Mouse (Mus musculus) gastrocnemius, postnatal 4 days (tissue): ENCODE results near the gene Riox1. TPM values are rescaled to one million over a fixed set of nuclear protein-coding genes. Genes with fewer than 3 reads are reported as not detected.

Experiments used
- DNase-seq, 2 experiments: peaks; one replicate each; pipeline ENCODE4 v3.0.0; 2021 to 2022; ENCODE audit warnings: low spot score in 2 of 2, mixed read lengths in 2 of 2
- total RNA-seq, 2 experiments: library from RNA; stranded (reverse); gene quantifications; 2 replicates each; pipeline ENCODE4 v1.2.3; 2021

Gene Riox1
- total RNA-seq, 2 experiments from 2014 or later, result 5.6 to 6.2 TPM

DNA sequence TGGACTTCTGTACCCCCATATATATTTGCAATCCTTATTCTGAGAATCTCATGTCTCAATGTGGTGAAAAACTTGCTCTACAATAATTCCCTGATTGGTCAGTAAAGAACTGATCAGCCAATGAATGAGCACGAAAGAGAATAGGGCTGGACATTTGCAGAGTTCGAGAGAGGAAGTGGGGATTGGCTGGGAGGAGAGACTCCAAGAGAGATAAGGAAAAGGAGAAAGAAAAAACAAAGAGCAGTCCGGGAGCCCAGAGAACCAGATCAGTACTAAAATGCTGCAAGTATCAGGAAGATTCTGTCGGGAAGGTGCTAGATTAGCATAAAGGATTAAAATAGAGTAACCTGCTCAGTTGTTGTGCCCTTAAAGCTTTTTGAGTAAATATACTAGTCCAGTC, 1.4 kb upstream of the Riox1 start:
- no peak for DNase-seq

DNA sequence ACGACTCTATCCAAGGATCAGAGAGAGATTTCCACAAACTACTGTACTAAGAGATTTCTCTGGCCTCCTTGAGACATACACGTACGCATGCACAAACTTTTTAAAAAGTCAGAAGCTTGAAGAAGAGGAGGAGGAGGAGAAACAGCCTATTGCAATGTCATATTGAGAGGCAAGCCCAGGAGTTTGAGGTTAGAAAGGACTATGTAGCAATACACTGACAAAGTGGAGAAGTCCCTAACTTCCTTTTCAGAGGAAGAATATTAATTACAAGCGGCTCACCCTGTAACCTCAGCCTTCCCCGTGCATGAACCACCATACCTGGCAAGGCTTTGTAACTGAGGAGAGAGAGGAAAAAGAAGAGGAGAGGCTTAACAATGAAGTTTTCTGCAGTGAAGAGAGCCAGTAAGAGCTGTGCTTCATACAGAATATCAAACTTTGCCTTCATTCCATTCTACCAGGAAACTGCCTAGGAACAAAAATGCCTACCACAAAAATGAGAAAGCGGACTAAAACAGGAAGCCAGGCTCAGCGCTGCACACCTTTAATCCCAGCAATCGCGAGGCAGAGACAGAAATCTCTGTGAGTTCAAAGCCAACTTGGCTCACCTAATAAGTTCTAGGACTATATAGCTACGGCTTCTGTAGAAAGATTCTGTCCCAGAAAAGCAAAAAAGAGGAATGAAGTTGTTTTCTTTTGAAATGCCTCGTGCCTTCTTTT, 474 bp upstream of the Riox1 start:
- no peak for DNase-seq

DNA sequence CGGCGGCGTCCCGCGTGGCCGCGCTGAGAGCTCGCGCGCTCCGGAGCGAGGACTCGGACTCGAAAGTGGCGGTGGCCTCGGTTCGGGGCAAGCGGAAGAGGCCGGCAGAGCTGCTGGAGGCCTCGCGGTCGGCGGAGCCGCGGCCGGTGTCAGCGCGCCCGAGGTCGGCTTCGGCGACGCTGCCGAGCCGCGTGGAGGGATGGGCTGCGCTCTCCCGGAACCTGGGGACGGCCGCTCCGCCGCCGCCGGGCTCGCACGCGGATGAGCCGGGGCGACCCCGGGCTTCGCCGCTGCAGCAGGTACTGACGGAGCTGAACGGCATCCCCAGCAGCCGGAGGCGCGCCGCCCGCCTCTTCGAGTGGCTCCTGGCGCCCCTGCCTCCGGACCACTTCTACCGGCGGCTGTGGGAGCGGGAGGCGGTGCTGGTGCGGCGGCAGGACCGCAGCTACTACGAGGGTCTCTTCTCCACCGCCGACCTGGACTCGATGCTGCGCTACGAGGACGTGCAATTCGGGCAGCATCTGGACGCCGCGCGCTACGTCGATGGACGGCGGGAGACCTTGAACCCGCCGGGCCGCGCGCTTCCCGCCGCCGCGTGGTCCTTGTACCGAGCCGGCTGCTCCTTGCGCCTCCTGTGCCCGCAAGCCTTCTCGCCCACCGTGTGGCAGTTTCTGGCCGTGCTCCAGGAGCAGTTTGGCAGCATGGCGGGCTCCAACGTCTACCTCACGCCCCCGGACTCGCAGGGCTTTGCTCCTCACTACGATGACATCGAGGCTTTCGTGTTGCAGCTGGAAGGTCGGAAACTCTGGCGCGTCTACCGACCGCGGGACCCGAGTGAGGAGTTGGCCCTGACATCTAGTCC, 663 bp downstream of the Riox1 start:
- peak in 1 of 2 experiments; percentile 39 for DNase-seq

DNA sequence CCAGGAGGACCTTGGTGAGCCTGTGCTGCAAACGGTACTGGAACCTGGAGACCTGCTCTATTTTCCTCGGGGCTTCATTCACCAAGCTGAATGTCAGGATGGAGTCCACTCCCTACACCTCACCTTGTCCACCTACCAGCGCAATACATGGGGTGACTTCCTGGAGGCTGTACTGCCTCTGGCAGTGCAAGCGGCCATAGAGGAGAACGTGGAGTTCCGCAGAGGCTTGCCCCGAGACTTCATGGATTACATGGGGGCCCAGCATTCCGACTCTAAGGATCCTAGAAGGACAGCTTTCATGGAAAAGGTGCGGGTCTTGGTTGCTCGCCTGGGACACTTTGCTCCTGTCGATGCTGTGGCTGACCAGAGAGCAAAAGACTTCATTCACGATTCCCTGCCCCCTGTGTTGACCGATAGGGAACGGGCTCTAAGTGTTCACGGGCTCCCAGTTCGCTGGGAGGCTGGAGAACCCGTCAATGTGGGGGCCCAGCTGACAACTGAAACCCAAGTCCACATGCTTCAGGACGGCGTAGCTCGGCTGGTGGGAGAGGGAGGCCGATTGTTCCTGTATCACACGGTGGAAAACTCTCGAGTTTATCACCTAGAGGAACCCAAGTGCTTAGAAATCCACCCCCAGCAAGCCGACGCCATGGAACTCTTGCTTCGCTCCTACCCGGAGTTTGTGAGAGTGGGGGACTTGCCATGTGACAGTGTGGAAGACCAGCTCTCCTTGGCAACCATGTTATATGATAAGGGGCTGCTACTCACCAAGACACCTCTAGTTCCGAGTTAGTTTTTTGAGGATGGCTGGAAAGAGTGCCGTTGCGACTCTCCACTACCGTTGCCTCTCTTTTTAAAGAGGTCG, 1.5 kb downstream of the Riox1 start:
- DNase-seq, result no peak

DNA sequence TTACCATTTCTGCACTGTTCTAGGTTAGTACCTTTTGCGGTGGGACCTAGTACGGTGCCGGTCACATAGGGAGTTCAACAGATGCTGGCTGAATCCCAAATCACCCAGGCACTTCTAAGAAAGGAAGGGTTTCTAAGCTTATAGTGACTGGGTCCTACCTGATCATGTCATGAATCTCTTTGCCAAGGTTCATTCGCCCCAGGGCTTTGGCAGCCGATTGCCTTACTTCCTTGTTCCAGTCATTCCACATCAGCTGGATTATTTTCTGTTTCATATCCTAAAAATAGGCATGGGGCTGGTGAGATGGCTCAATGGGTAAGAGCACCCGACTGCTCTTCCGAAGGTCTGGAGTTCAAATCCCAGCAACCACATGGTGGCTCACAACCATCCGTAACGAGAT, 7.9 kb downstream of the Riox1 start:
- DNase-seq, result no peak

DNA sequence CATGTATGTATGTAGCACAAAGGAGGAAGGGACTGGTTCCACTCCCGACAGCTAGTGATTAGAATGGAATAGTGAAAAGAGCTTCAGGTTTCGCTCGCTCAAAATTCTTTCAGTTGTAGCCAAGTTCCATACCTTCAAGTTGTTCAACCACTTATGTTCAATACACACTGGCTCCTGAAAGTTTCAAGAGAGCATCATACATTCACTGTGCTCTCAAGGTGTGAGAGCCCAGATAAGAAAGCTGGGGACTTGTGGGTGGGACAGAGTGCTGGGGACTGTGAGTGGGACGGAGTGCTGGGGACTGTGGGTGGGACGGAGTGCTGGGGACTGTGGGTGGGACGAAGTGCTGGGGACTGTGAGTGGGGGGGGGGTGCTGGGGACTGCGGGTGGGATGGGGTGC, 14.8 kb downstream of the Riox1 start:
- no peak for DNase-seq

DNA sequence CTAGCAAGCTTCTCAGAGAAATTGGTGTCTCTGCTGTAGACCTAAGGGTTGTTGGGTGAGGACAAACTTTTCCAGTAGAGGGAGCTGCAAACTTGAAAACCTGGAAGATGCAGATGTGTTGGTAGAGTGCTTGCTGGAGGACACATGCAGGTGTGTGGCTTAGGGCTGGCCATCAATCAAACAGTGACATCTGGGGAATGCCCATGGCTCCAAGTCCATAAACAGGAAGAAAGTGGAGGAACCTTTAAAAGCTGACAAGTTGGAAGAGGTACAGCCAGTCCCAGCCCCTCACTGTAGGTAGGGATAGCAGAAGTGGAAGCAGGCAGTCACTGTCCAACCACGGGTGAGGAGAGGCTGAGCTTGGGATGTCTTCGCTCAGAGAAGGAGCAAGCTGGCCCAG, 21.7 kb downstream of the Riox1 start:
- no peak for DNase-seq

DNA sequence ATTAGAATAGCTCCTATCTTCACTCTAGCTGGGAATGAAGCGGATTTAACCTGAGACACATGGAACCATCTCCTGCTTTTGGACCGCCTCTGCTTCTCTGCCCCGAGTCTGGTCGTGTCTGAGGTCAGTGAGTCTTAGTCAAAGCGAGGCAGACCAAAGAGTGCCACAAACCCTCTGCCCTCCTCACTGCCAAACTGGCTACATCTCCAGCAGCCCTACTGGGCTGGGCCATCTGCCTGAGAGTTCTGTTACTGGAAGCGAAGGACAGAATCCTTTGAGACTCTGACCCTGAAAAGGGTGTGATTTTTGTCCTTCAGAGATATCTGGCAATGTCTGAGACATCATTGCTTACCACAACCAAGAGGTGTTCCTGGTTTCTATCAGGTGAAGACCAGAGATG, 28.5 kb downstream of the Riox1 start:
- no peak for DNase-seq

DNA sequence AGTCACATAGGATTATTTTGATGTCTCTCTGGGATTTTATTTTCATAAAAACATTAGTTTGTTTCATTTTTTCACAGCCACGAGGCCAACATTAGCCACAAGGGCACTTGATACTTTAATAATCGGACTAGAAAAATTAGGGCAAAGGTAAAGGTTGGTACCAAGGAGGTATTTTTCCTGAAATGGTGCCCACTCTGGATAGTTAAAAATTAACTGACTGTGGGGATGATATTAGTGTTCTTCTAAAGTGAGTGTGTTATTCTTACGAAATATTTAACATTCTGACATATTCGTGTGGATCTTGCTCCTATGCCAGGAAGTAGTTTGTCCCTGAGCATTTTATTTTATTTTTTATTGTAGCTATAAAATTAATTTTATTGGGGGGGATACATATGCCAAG, 31.2 kb downstream of the Riox1 start:
- DNase-seq, result no peak

DNA sequence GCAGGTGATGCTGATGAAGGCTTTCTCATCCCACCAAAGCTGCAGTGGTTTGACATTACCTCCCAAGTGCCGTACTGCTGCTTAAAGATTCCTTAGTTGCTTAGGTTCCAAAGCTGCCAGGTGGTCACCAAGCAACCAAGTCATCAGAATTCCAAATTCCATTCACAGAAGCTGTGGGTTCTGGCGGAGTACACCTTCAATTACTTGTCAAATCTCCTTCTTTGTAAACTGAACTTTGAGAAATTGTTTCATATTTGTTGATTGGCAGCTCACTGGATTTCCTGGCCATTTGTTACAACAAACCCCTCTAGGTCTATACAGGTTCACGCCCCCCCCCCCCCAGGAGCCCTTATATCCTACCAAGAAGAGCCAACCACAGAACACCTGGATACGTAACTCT, 34.3 kb downstream of the Riox1 start, which contains the start of gene Heatr4:
Gene Heatr4, minus strand, starts transcription at position 101 of the 400 bp plus-strand sequence.
- DNase-seq, result no peak

DNA sequence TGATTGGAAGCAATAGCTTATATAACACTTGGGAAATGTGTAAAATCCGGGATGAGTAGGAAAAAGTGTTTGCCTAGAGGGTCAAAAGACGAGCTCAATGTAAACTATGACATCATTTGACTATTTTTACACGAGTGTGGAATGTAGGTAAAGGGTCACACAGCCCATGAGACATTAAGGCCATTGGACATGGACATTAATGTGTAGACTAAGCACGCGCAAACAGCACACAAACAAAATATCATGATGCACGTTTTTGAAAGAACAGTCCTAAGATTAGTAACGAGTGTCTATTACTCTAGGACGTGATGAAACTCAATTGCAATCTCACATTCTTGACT, 36.8 kb downstream of the Riox1 start:
- no peak for DNase-seq

DNA sequence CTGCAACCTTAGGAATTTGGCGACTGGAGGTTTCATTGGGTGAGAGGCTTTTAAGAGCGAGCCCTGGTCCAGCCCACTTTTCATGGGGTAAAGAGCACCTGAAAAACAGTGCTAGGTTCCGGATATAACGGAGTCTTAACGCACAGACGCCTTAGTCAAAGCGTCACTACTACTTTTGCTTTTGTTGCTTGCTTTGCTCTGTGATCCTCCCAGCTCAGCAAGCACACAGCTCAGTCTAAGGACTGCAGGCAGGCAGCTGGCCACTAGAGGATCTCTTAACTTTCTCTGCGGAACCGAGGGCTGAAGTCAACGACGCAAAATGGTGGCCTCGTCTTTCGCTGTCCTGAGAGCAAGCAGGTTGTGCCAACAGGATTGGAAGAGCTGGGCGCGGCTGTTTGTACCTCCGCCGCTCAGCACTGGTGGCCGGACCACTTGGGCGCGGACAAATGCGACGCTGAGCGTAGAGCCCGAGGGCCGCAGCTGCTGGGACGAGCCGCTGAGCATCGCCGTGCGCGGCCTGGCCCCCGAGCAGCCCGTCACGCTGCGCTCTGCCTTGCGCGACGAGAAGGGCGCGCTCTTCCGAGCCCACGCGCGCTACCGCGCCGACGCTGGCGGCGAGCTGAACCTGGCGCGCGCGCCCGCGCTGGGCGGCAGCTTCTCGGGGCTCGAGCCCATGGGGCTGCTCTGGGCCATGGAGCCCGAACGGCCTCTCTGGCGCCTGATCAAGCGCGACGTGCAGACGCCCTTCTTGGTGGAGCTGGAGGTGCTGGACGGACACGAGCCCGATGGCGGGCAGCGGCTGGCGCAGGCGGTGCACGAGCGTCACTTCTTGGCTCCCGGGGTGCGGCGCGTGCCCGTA, 37.4 kb downstream of the Riox1 start, which contains the start of gene Acot2:
Gene Acot2, plus strand, starts transcription at position 279 of the 859 bp plus-strand sequence.
- peak; percentile 41 to 76 for DNase-seq

DNA sequence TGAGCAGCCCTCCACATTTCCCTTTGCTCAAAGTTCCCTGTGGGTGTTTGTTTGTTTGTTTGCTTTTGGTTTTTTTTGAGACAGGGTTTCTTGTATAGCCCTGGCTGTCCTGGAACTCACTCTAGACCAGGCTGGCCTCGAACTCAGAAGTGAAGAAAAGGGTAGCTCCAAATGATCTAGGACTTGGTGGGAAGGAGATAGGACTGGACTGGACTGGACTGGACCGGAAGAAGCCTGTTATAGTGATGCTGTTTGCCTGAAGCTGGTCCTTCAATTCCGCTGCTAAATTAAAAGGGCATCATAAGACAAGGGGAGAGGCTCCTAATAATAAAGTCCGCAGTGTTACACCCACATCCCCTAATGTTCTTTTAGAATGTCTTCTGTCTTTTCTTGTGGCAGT, 38.1 kb downstream of the Riox1 start:
- no peak for DNase-seq

DNA sequence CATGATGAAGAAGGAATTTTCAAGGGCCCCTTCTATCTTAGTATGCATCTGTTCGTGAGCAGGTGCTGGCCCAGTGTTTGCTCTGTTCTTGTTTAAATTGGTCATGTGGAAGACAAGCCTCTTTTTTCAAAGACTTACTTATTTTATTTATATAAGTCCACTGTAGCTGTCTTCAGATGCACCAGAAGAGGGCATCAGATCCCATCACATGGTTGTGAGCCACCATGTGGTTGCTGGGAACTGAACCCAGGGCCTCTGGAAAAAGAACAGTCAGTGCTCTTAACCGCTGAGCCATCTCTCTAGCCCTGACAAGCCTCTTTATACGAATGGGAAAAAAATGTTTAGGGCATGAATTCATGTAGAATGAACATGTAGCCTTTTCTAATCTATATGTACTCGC, 39.0 kb downstream of the Riox1 start:
- DNase-seq, result no peak

DNA sequence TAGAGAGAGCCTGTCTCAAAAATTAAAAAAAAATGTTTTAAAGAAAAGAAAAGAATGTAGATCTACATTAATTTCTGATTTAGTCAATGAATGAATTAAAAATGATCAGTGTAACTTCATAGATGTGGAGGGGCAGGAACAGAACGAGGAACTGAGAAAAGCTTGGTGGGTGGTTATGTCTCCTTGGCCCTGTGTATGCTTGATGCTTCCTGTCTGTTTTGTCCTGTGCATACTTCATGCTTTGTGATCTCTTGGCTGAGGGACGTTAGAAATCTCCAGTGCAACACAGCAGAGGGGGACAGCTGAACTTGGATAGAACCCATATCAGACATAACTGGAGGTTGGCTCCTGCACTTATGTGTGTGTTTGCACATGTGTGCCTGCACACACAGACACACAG, 46.8 kb downstream of the Riox1 start:
- no peak for DNase-seq

DNA sequence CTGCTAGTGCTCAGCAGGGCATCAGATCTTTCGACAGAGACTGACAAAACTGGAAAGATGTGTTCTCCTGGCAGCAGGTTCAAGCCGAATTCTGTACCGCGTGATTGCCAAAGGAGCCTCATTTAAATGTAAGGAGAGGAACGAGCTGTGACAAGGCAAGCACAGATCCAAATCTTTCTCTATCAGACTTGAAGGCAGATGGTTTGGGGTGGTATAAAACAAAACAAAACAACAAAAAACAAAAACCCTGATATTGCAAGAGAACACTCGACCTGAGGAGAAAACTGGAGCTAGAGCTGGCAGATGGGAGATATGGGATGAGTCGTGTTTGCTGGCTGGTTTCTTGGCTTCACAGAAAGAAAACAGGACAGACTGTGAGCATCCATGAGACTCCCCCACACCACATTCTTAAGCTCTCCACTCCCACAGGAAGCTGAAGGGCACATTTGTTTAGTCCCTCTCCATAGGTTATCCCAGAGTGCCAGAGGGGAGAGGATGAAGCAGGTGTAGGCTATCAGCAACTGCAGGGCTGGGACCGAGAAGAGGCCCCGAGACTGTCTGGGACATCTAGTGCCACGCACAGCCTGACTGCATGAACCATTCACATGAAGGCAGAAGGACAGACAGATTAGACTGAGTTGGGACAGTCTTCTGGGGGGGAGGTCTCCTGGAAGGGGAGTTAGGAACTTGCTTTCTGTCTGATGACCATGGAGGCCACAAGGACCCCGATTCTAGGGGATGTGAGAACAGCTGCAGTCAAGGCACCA, 48.1 kb downstream of the Riox1 start:
- no peak for DNase-seq

DNA sequence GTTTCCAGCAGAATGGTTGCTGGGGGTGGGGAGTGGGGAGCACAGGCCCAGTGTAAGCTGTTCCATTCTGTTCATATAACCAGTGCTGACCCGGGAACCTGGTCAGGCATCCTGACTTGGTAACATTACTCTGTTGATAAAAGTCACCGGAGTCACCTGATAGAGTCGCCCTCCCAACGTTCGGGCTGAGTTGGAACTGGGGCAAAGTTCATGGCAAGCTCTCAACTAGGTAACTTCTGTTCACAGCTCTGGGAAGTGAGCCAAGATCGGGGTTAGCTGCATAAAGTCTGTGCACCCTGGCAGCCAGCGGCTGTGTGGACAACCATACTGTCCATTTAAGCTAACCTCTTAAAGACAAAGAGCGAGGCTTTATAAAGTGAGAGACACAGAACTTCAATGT, 48.8 kb downstream of the Riox1 start:
- DNase-seq, result peak in 1 of 2 experiments; percentile 41

DNA sequence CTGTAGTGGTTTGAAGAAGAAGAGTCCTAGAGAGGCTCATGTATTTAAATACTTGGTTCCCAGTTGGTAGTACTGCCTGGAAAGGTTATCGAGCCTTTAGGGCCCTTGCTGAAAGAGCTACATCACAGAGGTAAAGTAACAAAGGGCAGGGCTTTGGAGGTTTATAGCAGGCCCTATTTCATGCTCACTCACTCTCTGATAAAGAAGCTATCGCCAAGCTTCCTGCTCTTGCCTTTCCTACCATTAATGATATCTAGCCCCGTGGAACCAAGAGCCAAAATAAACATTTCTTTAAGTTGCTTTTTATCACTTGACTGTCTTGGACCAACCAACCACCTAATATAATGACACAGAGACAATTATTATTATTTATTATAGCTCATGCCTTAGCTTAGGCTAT, 50.0 kb downstream of the Riox1 start:
- no peak for DNase-seq
